Mouse (Mus musculus) heart, embryonic 14.5 days (tissue): ENCODE measurements around the gene Fads3. TPM values are rescaled to one million over a fixed set of nuclear protein-coding genes. Genes with fewer than 3 reads are reported as not detected.
A peak's percentile ranks its signal among the peaks of the same experiment; 100 is the strongest.

ENCODE experiments used
- ATAC-seq: fragments of 200-750 bp; cut with Nextera tagmentation; 2 replicates; pipeline ENCODE4 v1.8.0; 2017; ENCODE audit warnings: low read depth, moderate TSS enrichment; ENCODE audit not compliant: insufficient number of reproducible peaks, insufficient read depth, low FRiP score
- H3K27ac ChIP-seq, 2 experiments: fragments of 200-500 bp in 1 of 2; fragments of 300-500 bp in 1 of 2; sonication (generic) in 1 of 2; replicated peaks in 1 of 2; 2 replicates each; pipeline ENCODE4 v1.5.1; 2012 to 2014; ENCODE audit warnings: low read depth in 2 of 2, low read length in 2 of 2, control low read depth in 1 of 2, mild to moderate bottlenecking in 1 of 2, mixed read lengths in 1 of 2; ENCODE audit not compliant: control insufficient read depth in 1 of 2, insufficient read depth in 1 of 2
- H3K27me3 ChIP-seq: fragments of 300-500 bp; sonication (generic); 2 replicates; pipeline ENCODE4 v1.6.1; 2014; ENCODE audit warnings: mild to moderate bottlenecking, low read length, control low read depth; ENCODE audit not compliant: control insufficient read depth, insufficient read depth
- H3K36me3 ChIP-seq: fragments of 300-500 bp; sonication (generic); 2 replicates; pipeline ENCODE4 v1.6.1; 2014; ENCODE audit warnings: mild to moderate bottlenecking, control low read depth, low read length, mixed read lengths; ENCODE audit not compliant: control insufficient read depth, insufficient read depth
- H3K4me1 ChIP-seq, 2 experiments: fragments of 200-500 bp in 1 of 2; fragments of 300-500 bp in 1 of 2; sonication (generic) in 1 of 2; 2 replicates each; pipeline ENCODE4 v1.6.1; 2012 to 2014; ENCODE audit warnings: low read length in 2 of 2, control low read depth in 1 of 2, mixed read lengths in 1 of 2; ENCODE audit not compliant: control insufficient read depth in 2 of 2, insufficient read depth in 2 of 2
- H3K4me2 ChIP-seq: fragments of 300-500 bp; sonication (generic); 2 replicates; pipeline ENCODE4 v1.6.1; 2014; ENCODE audit warnings: mild to moderate bottlenecking, low read length
- H3K4me3 ChIP-seq, 2 experiments: fragments of 200-500 bp in 1 of 2; fragments of 300-500 bp in 1 of 2; sonication (generic) in 1 of 2; 2 replicates each; pipeline ENCODE4 v1.5.1; 2012 to 2014; ENCODE audit warnings: low read length in 2 of 2, mild to moderate bottlenecking in 2 of 2, control low read depth in 1 of 2, low read depth in 1 of 2, moderate library complexity in 1 of 2; ENCODE audit not compliant: control insufficient read depth in 1 of 2, insufficient read depth in 1 of 2
- H3K9ac ChIP-seq: fragments of 300-500 bp; sonication (generic); 2 replicates; pipeline ENCODE4 v1.6.1; 2014; ENCODE audit warnings: mild to moderate bottlenecking, low read length
- H3K9me3 ChIP-seq: fragments of 300-500 bp; sonication (generic); 2 replicates; pipeline ENCODE4 v1.6.1; 2016; ENCODE audit warnings: low read length, control low read depth; ENCODE audit not compliant: control insufficient read depth
- WGBS: fragments of 180-500 bp; shearing (Covaris S2); extraction: QIAGEN DNeasy Blood & Tissue Kit; methylation state at CpG from one replicate; pipeline ENCODE4 v1.1.7; 2014; 5-methylcytosine and 5-hydroxymethylcytosine counted together
- polyA plus RNA-seq: library from polyadenylated mRNA; unstranded; fragments of >200 nt; fragmentation: Nextera tagmentation; extraction: Ambion mirVana; gene quantifications from 2 replicates; pipeline ENCODE4 v1.2.1, GENCODE M21; 2014

The Fads3 gene
- polyA plus RNA-seq, 1 experiment from 2014 or later, result 32.5 TPM

GRCm38 (mm10) chr19:10096371-10096876 is 55.1 kb downstream of the Fads3 start:
- H3K4me1 ChIP-seq, result peaks cover 10 to 15% of the 10 kb centered on the region in 2 experiments
- H3K4me2 ChIP-seq, result no peak overlapping the region
- H3K27ac ChIP-seq, result no peak overlapping the region
- no peaks in the 10 kb centered on the region for H3K27me3 ChIP-seq
- no peak overlapping the region for H3K4me3 ChIP-seq
- ATAC-seq, result no peak
- H3K36me3 ChIP-seq, result peaks cover 20% of the 10 kb centered on the region
- WGBS, result 89% methylated on average over 2 of the region's 2 CpGs
- no peak overlapping the region for H3K9ac ChIP-seq
- H3K9me3 ChIP-seq, result no peaks in the 10 kb centered on the region

GRCm38 (mm10) chr19:10097826-10098225 is 56.5 kb downstream of the Fads3 start:
- Histone ChIP-seq H3K9ac (no peak overlapping the region), H3K36me3 (peaks cover 17% of the 10 kb centered on the region; the same call in 1 of the 2 replicates), H3K27ac (no peak overlapping the region), H3K4me3 (no peak overlapping the region), H3K4me1 (peaks cover 7 to 22% of the 10 kb centered on the region in 2 experiments), H3K4me2 (no peak overlapping the region), H3K9me3 (no peaks in the 10 kb centered on the region), H3K27me3 (no peaks in the 10 kb centered on the region)
- 87% methylated on average over 5 of the region's 5 CpGs for WGBS
- no peak for ATAC-seq

- Histone ChIP-seq H3K9ac (peak overlapping the region; percentile 83), H3K4me2 (peak overlapping the region; percentile 91), H3K9me3 (no peaks in the 10 kb centered on the region), H3K4me3 (peak overlapping the region; percentile 62 to 73), H3K27ac (peak overlapping the region; percentile 60 to 74), H3K27me3 (no peaks in the 10 kb centered on the region), H3K36me3 (0 out of 2 replicates have a peak, but pooled peaks cover 6% of the 10 kb centered on the region), H3K4me1 (peaks cover 5 to 16% of the 10 kb centered on the region in 2 experiments)
- WGBS, result under 1% methylated on average over 21 of the region's 21 CpGs
- peak; percentile 60 for ATAC-seq
Measured at GRCm38 (mm10) chr19:10100631-10101071, 59.3 kb downstream of the Fads3 start.

- peak within 1 kb of the TSS; percentile 91 for H3K4me2 ChIP-seq
- H3K4me1 ChIP-seq, result peaks cover 5 to 16% of the 10 kb centered on the region in 2 experiments
- 0 out of 2 replicates have a peak, but pooled peaks cover 2% of the 10 kb centered on the region for H3K36me3 ChIP-seq
- H3K27ac ChIP-seq, result peak within 1 kb of the TSS; percentile 60 to 74
- no peaks in the 10 kb centered on the region for H3K27me3 ChIP-seq
- H3K9me3 ChIP-seq, result no peaks in the 10 kb centered on the region
- peak within 1 kb of the TSS; percentile 83 for H3K9ac ChIP-seq
- peak within 1 kb of the TSS; percentile 62 to 73 for H3K4me3 ChIP-seq
- WGBS, result under 1% methylated on average over 53 of the region's 57 CpGs
- ATAC-seq, result peak; percentile 85
Measured at GRCm38 (mm10) chr19:10101341-10102053, 60.1 kb downstream of the Fads3 start, which contains the start of gene Fads2. TSS of gene Fads2 (minus strand) at chr19:10101746.

- no peaks in the 10 kb centered on the region for H3K9me3 ChIP-seq
- no peaks in the 10 kb centered on the region for H3K36me3 ChIP-seq
- H3K27ac ChIP-seq, result peak overlapping the region; percentile 58 to 74
- peak; percentile 7 for ATAC-seq
- peaks cover 5 to 16% of the 10 kb centered on the region in 2 experiments for H3K4me1 ChIP-seq
- H3K9ac ChIP-seq, result peak overlapping the region; percentile 83
- 9% methylated on average over 20 of the region's 25 CpGs for WGBS
- H3K4me3 ChIP-seq, result peak overlapping the region; percentile 62 to 73
- H3K4me2 ChIP-seq, result peak overlapping the region; percentile 91
- H3K27me3 ChIP-seq, result no peaks in the 10 kb centered on the region
Measured at GRCm38 (mm10) chr19:10102054-10102700, 60.8 kb downstream of the Fads3 start.

GRCm38 (mm10) chr19:10104234-10104633 is 62.9 kb downstream of the Fads3 start:
- H3K4me3 ChIP-seq, result no peak overlapping the region
- ATAC-seq, result no peak
- no peak overlapping the region for H3K9ac ChIP-seq
- H3K4me2 ChIP-seq, result no peak overlapping the region
- H3K27me3 ChIP-seq, result no peaks in the 10 kb centered on the region
- no peaks in the 10 kb centered on the region for H3K9me3 ChIP-seq
- no peak overlapping the region for H3K27ac ChIP-seq
- 70% methylated on average over 6 of the region's 6 CpGs for WGBS
- H3K4me1 ChIP-seq, result peaks cover 5 to 16% of the 10 kb centered on the region in 2 experiments
- H3K36me3 ChIP-seq, result no peaks in the 10 kb centered on the region

GRCm38 (mm10) chr19:10105034-10105493 is 63.7 kb downstream of the Fads3 start:
- no peak overlapping the region for H3K4me2 ChIP-seq
- ATAC-seq, result no peak

More at GRCm38 (mm10) chr19:10105034-10105493, 63.7 kb downstream of the Fads3 start:
- no peak overlapping the region for H3K9ac ChIP-seq
- peaks cover 3 to 11% of the 10 kb centered on the region in 2 experiments for H3K4me1 ChIP-seq
- H3K9me3 ChIP-seq, result no peaks in the 10 kb centered on the region
- no peak overlapping the region for H3K27ac ChIP-seq
- no peaks in the 10 kb centered on the region for H3K27me3 ChIP-seq
- no peak overlapping the region for H3K4me3 ChIP-seq
- WGBS, result 63% methylated on average over 10 of the region's 10 CpGs
- H3K36me3 ChIP-seq, result no peaks in the 10 kb centered on the region
